Mouse (Mus musculus) bone marrow macrophage, adult 2 months (primary cell): Measurements from ENCODE around the gene Ropn1. TPM values are rescaled to one million over a fixed set of nuclear protein-coding genes. Genes with fewer than 3 reads are reported as not detected.
"Not testable (repeated sequence)": the region's sequence is repeated elsewhere in the genome, so short reads cannot be mapped to it uniquely, and the experiment has no call there.

Source experiments
- H3K27ac ChIP-seq: 2 replicates; pipeline ENCODE4 v1.5.1; 2012; ENCODE audit warnings: low read depth, low read length; ENCODE audit not compliant: insufficient read depth
- H3K4me1 ChIP-seq: 2 replicates; pipeline ENCODE4 v1.6.1; 2012; ENCODE audit warnings: low read length; ENCODE audit not compliant: control insufficient read depth, insufficient read depth
- H3K4me3 ChIP-seq: 2 replicates; pipeline ENCODE4 v1.5.1; 2012; ENCODE audit warnings: mild to moderate bottlenecking, low read length, moderate library complexity; ENCODE audit not compliant: insufficient read depth
- CTCF ChIP-seq: IDR thresholded peaks from 2 replicates; pipeline ENCODE4 v1.5.1; 2012; ENCODE audit warnings: low read depth, mild to moderate bottlenecking, low read length, moderate library complexity
- POLR2A ChIP-seq: IDR thresholded peaks from 2 replicates; pipeline ENCODE4 v1.6.1; 2012; ENCODE audit warnings: mild to moderate bottlenecking, low read depth, low read length, borderline replicate concordance
- polyA plus RNA-seq: library from polyadenylated mRNA; stranded (reverse); fragments of >200 nt; gene quantifications from 2 replicates; pipeline ENCODE4 v1.2.4, GENCODE M21; 2012; ENCODE audit not compliant: missing spikeins, insufficient read depth, insufficient read length

Gene Ropn1
- polyA plus RNA-seq, 1 experiment = not detected

DNA sequence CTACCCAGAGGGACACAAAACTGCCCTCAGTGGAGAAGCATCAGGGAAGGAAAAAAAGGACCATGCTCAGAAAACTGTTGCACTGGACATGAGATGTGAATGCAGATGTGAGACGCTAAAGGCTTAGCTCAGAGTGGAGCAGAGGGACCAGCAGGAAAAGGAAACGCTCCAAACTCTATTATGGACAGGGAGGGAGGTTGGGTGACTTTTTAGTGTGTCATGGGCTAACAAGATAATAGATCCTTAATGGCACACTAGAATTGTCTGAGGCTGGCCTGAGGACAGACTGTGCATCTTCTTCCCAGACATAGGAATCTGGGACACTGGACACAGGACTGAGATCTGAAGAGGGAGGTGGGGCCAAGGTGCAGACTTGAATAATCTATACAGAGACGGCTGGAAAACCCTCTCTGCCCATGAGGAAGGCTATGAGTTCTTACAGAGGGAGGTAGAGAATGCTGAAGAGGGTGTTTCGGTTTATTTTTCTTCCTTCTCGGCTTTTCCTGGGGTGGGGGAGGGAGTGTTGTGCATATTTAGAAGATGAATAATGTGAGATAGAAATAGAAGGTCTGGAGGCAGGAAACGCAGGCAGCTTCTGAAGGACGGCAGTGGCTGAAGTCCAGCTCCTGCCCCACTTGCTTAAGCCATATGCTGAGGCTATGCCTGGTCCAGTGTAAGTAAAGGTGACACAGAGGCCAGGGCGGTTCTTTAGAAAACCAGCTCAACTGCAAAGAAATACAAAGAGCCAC, 6.0 kb upstream of the Ropn1 start:
- H3K4me3 ChIP-seq = no peak overlapping the region
- H3K4me1 ChIP-seq = no peaks in the 10 kb centered on the region
- H3K27ac ChIP-seq = no peak overlapping the region
- no peak for TF ChIP-seq CTCF
- no peak for TF ChIP-seq POLR2A

GRCm38 (mm10) chr16:34653023-34653422, 3.3 kb downstream of the Ropn1 start:
- H3K27ac ChIP-seq = no peak overlapping the region
- no peak for TF ChIP-seq POLR2A
- no peak for TF ChIP-seq CTCF
- no peak overlapping the region for H3K4me3 ChIP-seq
- no peaks in the 10 kb centered on the region for H3K4me1 ChIP-seq

DNA sequence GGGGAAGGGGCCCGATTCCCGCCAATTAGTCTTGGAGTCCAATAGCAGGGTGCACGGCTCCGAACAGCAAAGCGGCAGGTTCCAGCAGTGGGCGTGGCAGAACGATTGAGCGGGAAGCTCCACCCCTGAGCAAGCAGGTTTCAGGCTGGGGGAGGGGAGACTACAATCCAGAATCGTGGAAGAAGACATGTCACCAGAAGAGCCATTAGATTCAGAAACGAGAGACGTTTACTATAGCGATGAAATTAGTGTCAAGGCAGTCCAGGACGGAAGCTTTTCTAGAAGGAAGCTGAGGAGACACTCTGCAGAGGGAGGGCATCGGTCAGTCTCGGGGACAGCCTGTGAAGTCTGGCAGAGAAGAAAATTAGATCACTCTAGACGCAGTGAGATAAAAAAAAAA, 7.8 kb downstream of the Ropn1 start:
- not testable (repeated sequence) for H3K27ac ChIP-seq, H3K4me1 ChIP-seq
- H3K4me3 ChIP-seq = peak overlapping the region; percentile 15; the same call in 1 of the 2 replicates

DNA sequence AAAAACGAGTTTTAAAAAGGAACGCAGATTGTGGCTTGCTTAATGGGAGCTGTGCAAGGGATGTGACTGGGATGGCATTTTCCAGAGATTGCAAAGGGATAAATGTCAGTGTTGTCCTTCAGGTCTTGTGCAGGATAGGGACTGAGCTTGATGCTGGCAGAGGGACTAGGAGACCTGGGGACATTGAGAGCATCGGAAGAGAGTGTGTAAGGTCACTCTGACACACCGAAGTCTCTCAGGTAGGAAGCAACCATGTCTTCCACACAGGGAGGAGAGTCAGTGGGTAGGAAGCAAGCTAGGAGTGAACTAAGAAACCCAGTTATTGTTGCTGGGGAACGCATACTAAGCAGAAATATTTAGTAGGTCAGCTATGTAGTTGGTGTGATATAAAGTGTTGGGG, 8.3 kb downstream of the Ropn1 start:
- H3K4me1 ChIP-seq = no peaks in the 10 kb centered on the region
- TF ChIP-seq CTCF (no peak), POLR2A (no peak)
- H3K27ac ChIP-seq = no peak overlapping the region
- H3K4me3 ChIP-seq = no peak overlapping the region

DNA sequence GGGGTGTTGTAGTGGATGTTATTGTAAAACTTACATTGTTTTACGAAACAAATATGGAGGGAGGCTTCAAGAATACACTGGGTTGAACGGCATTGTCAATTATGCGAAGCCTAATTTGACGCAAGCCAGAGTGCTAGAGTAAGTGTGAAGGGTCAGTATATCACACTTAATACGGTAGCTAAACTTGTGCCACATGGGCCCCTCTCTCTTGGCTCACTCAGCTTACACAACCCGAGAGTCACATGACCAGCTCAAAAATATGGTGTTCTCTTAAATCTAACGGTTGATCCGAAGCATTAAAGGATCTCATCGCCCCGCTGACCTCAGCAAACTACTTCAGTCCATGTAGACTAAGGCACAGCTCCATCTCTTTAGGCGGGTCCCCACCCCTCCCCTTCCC, 8.7 kb downstream of the Ropn1 start:
- H3K27ac ChIP-seq = no peak overlapping the region
- TF ChIP-seq POLR2A (no peak), CTCF (no peak)
- no peak overlapping the region for H3K4me3 ChIP-seq
- no peaks in the 10 kb centered on the region for H3K4me1 ChIP-seq

GRCm38 (mm10) chr16:34664553-34664952, 14.8 kb downstream of the Ropn1 start:
- Histone ChIP-seq H3K4me3 (no peak overlapping the region), H3K27ac (no peak overlapping the region), H3K4me1 (0 out of 2 replicates have a peak, but pooled peaks cover 3% of the 10 kb centered on the region)
- TF ChIP-seq POLR2A (no peak), CTCF (no peak)

- TF ChIP-seq CTCF (peak; percentile 79), POLR2A (no peak)
- peak overlapping the region; percentile 33 for H3K4me3 ChIP-seq
- 0 out of 2 replicates have a peak, but pooled peaks cover 3% of the 10 kb centered on the region for H3K4me1 ChIP-seq
- H3K27ac ChIP-seq = no peak overlapping the region
Observed at GRCm38 (mm10) chr16:34667031-34667726, 17.5 kb downstream of the Ropn1 start.

DNA sequence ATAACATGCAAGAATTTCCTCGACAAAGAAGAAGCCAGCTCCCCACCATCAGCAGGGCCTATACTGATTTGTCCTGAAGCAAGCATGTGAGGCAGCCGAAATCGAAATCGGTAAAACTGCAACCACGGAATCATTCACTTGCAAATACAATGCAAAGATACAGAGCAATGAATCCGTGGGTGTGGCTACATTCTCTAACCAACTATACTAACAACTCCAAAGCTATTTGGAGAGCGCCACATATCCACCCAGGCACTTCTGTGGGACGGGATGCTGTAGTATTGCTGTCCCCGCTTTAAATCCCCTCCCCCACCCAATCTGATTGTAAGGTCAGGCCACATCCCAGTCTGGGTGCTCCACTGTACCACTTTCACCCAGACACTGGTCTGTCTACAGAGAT, 18.6 kb downstream of the Ropn1 start:
- Histone ChIP-seq H3K4me3 (no peak overlapping the region), H3K4me1 (0 out of 2 replicates have a peak, but pooled peaks cover 3% of the 10 kb centered on the region), H3K27ac (no peak overlapping the region)
- TF ChIP-seq POLR2A (no peak), CTCF (no peak)

DNA sequence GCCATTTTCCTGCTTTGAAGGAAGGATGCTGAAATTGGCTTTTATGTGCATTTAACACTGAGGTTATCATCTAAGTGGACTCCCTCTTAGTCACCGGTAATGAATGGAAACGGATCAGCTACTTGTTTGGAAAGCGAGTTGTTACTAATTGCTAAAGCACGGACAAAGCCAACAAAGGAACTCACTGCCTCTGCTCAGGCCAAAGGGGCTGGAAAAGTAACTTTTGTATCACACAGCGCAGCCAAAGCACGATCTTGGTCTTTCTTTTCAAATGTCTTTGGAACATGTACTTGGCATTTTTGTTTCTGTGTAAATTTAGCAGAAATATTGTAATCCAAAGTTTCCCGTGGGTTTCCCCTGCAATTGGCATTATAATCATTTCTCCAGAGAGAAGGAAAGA, 22.2 kb downstream of the Ropn1 start:
- H3K4me1 ChIP-seq = 0 out of 2 replicates have a peak, but pooled peaks cover 3% of the 10 kb centered on the region
- no peak for TF ChIP-seq POLR2A
- no peak for TF ChIP-seq CTCF
- H3K27ac ChIP-seq = no peak overlapping the region
- H3K4me3 ChIP-seq = no peak overlapping the region

- no peaks in the 10 kb centered on the region for H3K4me1 ChIP-seq
- H3K27ac ChIP-seq = no peak overlapping the region
- no peak overlapping the region for H3K4me3 ChIP-seq
- TF ChIP-seq CTCF = no peak
- no peak for TF ChIP-seq POLR2A
Observed at GRCm38 (mm10) chr16:34672822-34673221, 23.1 kb downstream of the Ropn1 start.
